ENCODE assay signal across 8 mouse cellular contexts in the genomic region with DNA sequence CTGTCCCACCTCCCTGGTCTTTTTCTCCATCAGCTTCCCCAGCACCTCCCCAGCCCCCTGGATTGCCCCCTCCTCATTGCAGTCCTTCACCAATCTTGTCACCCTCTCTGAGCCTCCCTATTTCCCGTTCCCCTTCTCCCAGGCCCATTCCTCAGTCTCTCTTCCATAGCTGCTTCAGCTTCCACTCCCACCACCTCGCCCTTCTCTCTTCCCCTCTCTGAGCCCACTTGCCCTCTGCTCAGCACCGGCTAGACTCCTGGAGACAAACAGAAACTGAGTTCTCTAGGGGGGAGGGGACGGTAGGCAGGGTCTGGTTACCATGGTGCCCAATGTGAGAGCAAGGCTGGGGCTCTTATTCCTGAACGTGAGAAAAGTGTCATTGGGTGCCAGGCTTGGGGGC. TPM values are rescaled to one million over a fixed set of nuclear protein-coding genes. Genes with fewer than 3 reads are reported as not detected.
DNase-seq lines count a peak whose midpoint lies in the region; ATAC-seq lines count a peak whose summit lies in the region.

No protein-coding gene starts in this region.

- H3K4me1 ChIP-seq in kidney, embryonic 16.5 days (ENCODE audit: insufficient read depth, low read length), result peaks cover 15% of the 10 kb centered on the region; the same call in 1 of the 2 replicates
- H3K4me1 ChIP-seq in brown adipose tissue, adult 24 weeks (ENCODE audit: control insufficient read depth, insufficient read depth, insufficient read length, low read length), result no peaks in the 10 kb centered on the region
- peaks cover 16% of the 10 kb centered on the region for H3K4me1 ChIP-seq in hindbrain, embryonic 12.5 days
- H3K4me1 ChIP-seq in midbrain, embryonic 16.5 days (ENCODE audit: control insufficient read depth, insufficient read depth, low read length), result peaks cover 13% of the 10 kb centered on the region

- H3K4me2 ChIP-seq in kidney, embryonic 16.5 days (replicated peaks; ENCODE audit: low read depth, low read length), result peak overlapping the region; percentile 76
- H3K4me2 ChIP-seq in hindbrain, embryonic 12.5 days (replicated peaks), result peak overlapping the region; percentile 78
- peak overlapping the region; percentile 74 for H3K4me2 ChIP-seq in midbrain, embryonic 16.5 days (ENCODE audit: low read length)

- ATAC-seq in kidney, embryonic 16.5 days (ENCODE audit: low FRiP score, low TSS enrichment), result peak; percentile 19; the same call in 1 of the 2 replicates
- peak; percentile 30 for ATAC-seq in hindbrain, embryonic 12.5 days (ENCODE audit: low FRiP score)
- peak; percentile 18 for ATAC-seq in midbrain, embryonic 16.5 days

- H3K27ac ChIP-seq in kidney, embryonic 16.5 days (ENCODE audit: low read length), result peak overlapping the region; percentile 54; the same call in 1 of the 2 replicates
- H3K27ac ChIP-seq in brown adipose tissue, adult 24 weeks (replicated peaks; ENCODE audit: low read depth, low read length), result no peak overlapping the region
- H3K27ac ChIP-seq in hindbrain, embryonic 12.5 days, result peak overlapping the region; percentile 76
- peak overlapping the region; percentile 80 for H3K27ac ChIP-seq in midbrain, embryonic 16.5 days (ENCODE audit: low read length)

- no peaks in the 10 kb centered on the region for H3K9me3 ChIP-seq in kidney, embryonic 16.5 days (ENCODE audit: low read length)
- no peaks in the 10 kb centered on the region for H3K9me3 ChIP-seq in hindbrain, embryonic 12.5 days (replicated peaks)
- no peaks in the 10 kb centered on the region for H3K9me3 ChIP-seq in midbrain, embryonic 16.5 days (replicated peaks; ENCODE audit: control insufficient read depth, low read length, poor library complexity, severe bottlenecking)

- DNase-seq in kidney, postnatal 10 days, result no peak
- DNase-seq in ovary, postnatal 14 days (ENCODE audit: low spot score), result no peak
- DNase-seq in spleen, postnatal 10 days (ENCODE audit: low spot score in 2 of 2), result no peak
- DNase-seq in right cerebral cortex, postnatal 36 days (ENCODE audit: low spot score in 2 of 2), result no peak

- WGBS in kidney, embryonic 16.5 days, result 2% methylated on average over 5 of the region's 5 CpGs
- under 1% methylated on average over 5 of the region's 5 CpGs for WGBS in hindbrain, embryonic 12.5 days
- WGBS in midbrain, embryonic 16.5 days, result 3% methylated on average over 5 of the region's 5 CpGs

- no peaks in the 10 kb centered on the region for H3K36me3 ChIP-seq in kidney, embryonic 16.5 days (ENCODE audit: insufficient read depth, low read length)
- H3K36me3 ChIP-seq in hindbrain, embryonic 12.5 days, result no peaks in the 10 kb centered on the region
- no peaks in the 10 kb centered on the region for H3K36me3 ChIP-seq in midbrain, embryonic 16.5 days (ENCODE audit: control insufficient read depth, insufficient read depth, low read length)

- peak overlapping the region; percentile 63 for H3K4me3 ChIP-seq in kidney, embryonic 16.5 days (ENCODE audit: low read length)
- H3K4me3 ChIP-seq in brown adipose tissue, adult 24 weeks (ENCODE audit: insufficient read depth, low read depth, low read length), result peak overlapping the region; percentile 76
- H3K4me3 ChIP-seq in hindbrain, embryonic 12.5 days, result peak overlapping the region; percentile 59
- H3K4me3 ChIP-seq in midbrain, embryonic 16.5 days (ENCODE audit: low read depth, low read length), result peak overlapping the region; percentile 56

- H3K27me3 ChIP-seq in kidney, embryonic 16.5 days (ENCODE audit: insufficient read depth, low read length), result no peaks in the 10 kb centered on the region
- peaks cover 6% of the 10 kb centered on the region; the same call in 1 of the 2 replicates for H3K27me3 ChIP-seq in hindbrain, embryonic 12.5 days
- no peaks in the 10 kb centered on the region for H3K27me3 ChIP-seq in midbrain, embryonic 16.5 days (ENCODE audit: control insufficient read depth, insufficient read depth, low read depth, low read length)

- H3K9ac ChIP-seq in kidney, embryonic 16.5 days (replicated peaks; ENCODE audit: low read length), result peak overlapping the region; percentile 72
- peak overlapping the region; percentile 71 for H3K9ac ChIP-seq in hindbrain, embryonic 12.5 days
- peak overlapping the region; percentile 72 for H3K9ac ChIP-seq in midbrain, embryonic 16.5 days (ENCODE audit: low read depth, low read length)

RNA-seq across cellular contexts. Expression of a gene that starts 9.1 kb away (rescaled TPM):
- polyA plus RNA-seq in kidney, embryonic 16.5 days (2015; fragmentation: Nextera tagmentation; extraction: Ambion mirVana), result 2.7 and 3.4 TPM in 2 replicates
- 3.2 and 4.9 TPM in 2 replicates for polyA plus RNA-seq in brown adipose tissue, adult 24 weeks (2012; ENCODE audit: insufficient read depth, insufficient read length, missing spikeins)
- 6.8 and 7.5 TPM in 2 replicates for polyA plus RNA-seq in hindbrain, embryonic 12.5 days (2016; fragmentation: Nextera tagmentation; extraction: Ambion mirVana)
- 57.4 and 73.2 TPM in 2 replicates for polyA plus RNA-seq in midbrain, embryonic 16.5 days (2015; fragmentation: Nextera tagmentation; extraction: Ambion mirVana)

RNA-seq across cellular contexts. Expression of a gene that starts 10.9 kb away (rescaled TPM):
- polyA plus RNA-seq in kidney, embryonic 16.5 days (2015; fragmentation: Nextera tagmentation; extraction: Ambion mirVana), result 0.64 and 1.1 TPM in 2 replicates
- not detected in 2 replicates for polyA plus RNA-seq in brown adipose tissue, adult 24 weeks (2012; ENCODE audit: insufficient read depth, insufficient read length, missing spikeins)
- polyA plus RNA-seq in hindbrain, embryonic 12.5 days (2016; fragmentation: Nextera tagmentation; extraction: Ambion mirVana), result 1.1 and 1.9 TPM in 2 replicates
- 2.0 and 3.6 TPM in 2 replicates for polyA plus RNA-seq in midbrain, embryonic 16.5 days (2015; fragmentation: Nextera tagmentation; extraction: Ambion mirVana)

RNA-seq across cellular contexts. Expression of a gene that starts 54.1 kb away (rescaled TPM):
- polyA plus RNA-seq in kidney, embryonic 16.5 days (2015; fragmentation: Nextera tagmentation; extraction: Ambion mirVana), result 0.25 and 0.32 TPM in 2 replicates
- polyA plus RNA-seq in brown adipose tissue, adult 24 weeks (2012; ENCODE audit: insufficient read depth, insufficient read length, missing spikeins), result not detected in 2 replicates
- 12.6 and 12.7 TPM in 2 replicates for polyA plus RNA-seq in hindbrain, embryonic 12.5 days (2016; fragmentation: Nextera tagmentation; extraction: Ambion mirVana)
- 14.3 and 15.9 TPM in 2 replicates for polyA plus RNA-seq in midbrain, embryonic 16.5 days (2015; fragmentation: Nextera tagmentation; extraction: Ambion mirVana)

Comparison
In these comparisons a context has a peak if more than half of its experiments do, and no peak if none do; other contexts are left out.
1. RNA of a gene that starts 54.1 kb away (polyA plus RNA-seq): 14.3 to 15.9 TPM in midbrain, embryonic 16.5 days and 12.6 to 12.7 TPM in hindbrain, embryonic 12.5 days; 0.25 to 0.32 TPM in kidney, embryonic 16.5 days and not detected in brown adipose tissue, adult 24 weeks; every median in the first group is over 10 times any median in the second.
2. Peak in every context shown above with its lines, with median percentiles within 50 percentile points of each other: ATAC-seq, H3K4me2 ChIP-seq, H3K4me3 ChIP-seq and H3K9ac ChIP-seq.